Mouse (Mus musculus): ENCODE data around the gene B3gnt3. TPM values are rescaled to one million over a fixed set of nuclear protein-coding genes. Genes with fewer than 3 reads are reported as not detected.

Gene B3gnt3
- polyA plus RNA-seq, 1 experiment from 2014 or later, result 3.3 TPM

GRCm38 (mm10) chr8:71665331-71666130 lies 36.1 kb downstream of the B3gnt3 start:
- Histone ChIP-seq H3K4me3 (ENCODE audit: low read length) (peak overlapping the region; percentile 33), H3K9ac (replicated peaks; ENCODE audit: low read length) (no peak overlapping the region), H3K4me1 (ENCODE audit: insufficient read depth, low read length) (peaks cover 35% of the 10 kb centered on the region), H3K36me3 (ENCODE audit: insufficient read depth, low read length) (no peaks in the 10 kb centered on the region), H3K4me2 (replicated peaks; ENCODE audit: low read depth, low read length) (peak overlapping the region; percentile 43), H3K9me3 (ENCODE audit: low read length) (no peaks in the 10 kb centered on the region), H3K27me3 (ENCODE audit: insufficient read depth, low read length) (peaks cover 32% of the 10 kb centered on the region), H3K27ac (ENCODE audit: low read length) (no peak overlapping the region)
- peak; percentile 71 for ATAC-seq (ENCODE audit: low FRiP score, low TSS enrichment)
- WGBS, result 4% methylated on average over 22 of the region's 22 CpGs

GRCm38 (mm10) chr8:71660325-71661120 lies 41.1 kb downstream of the B3gnt3 start:
- Histone ChIP-seq H3K4me1 (ENCODE audit: insufficient read depth, low read length) (peaks cover 7% of the 10 kb centered on the region), H3K4me3 (ENCODE audit: low read length) (no peak overlapping the region), H3K27me3 (ENCODE audit: insufficient read depth, low read length) (peaks cover 53% of the 10 kb centered on the region), H3K27ac (ENCODE audit: low read length) (no peak overlapping the region), H3K36me3 (ENCODE audit: insufficient read depth, low read length) (no peaks in the 10 kb centered on the region), H3K9ac (replicated peaks; ENCODE audit: low read length) (no peak overlapping the region), H3K4me2 (replicated peaks; ENCODE audit: low read depth, low read length) (no peak overlapping the region), H3K9me3 (ENCODE audit: low read length) (no peaks in the 10 kb centered on the region)
- 7% methylated on average over 36 of the region's 36 CpGs for WGBS
- ATAC-seq (ENCODE audit: low FRiP score, low TSS enrichment), result peak; percentile 42

GRCm38 (mm10) chr8:71659751-71660150 lies 41.8 kb downstream of the B3gnt3 start:
- ATAC-seq (ENCODE audit: low FRiP score, low TSS enrichment), result no peak
- Histone ChIP-seq H3K4me3 (ENCODE audit: low read length) (no peak overlapping the region), H3K27me3 (ENCODE audit: insufficient read depth, low read length) (peaks cover 61% of the 10 kb centered on the region), H3K4me1 (ENCODE audit: insufficient read depth, low read length) (peaks cover under 1% of the 10 kb centered on the region), H3K36me3 (ENCODE audit: insufficient read depth, low read length) (no peaks in the 10 kb centered on the region), H3K9ac (replicated peaks; ENCODE audit: low read length) (no peak overlapping the region), H3K27ac (ENCODE audit: low read length) (no peak overlapping the region), H3K4me2 (replicated peaks; ENCODE audit: low read depth, low read length) (no peak overlapping the region), H3K9me3 (ENCODE audit: low read length) (no peaks in the 10 kb centered on the region)
- WGBS, result 53% methylated on average over 1 of the region's 1 CpGs

DNA sequence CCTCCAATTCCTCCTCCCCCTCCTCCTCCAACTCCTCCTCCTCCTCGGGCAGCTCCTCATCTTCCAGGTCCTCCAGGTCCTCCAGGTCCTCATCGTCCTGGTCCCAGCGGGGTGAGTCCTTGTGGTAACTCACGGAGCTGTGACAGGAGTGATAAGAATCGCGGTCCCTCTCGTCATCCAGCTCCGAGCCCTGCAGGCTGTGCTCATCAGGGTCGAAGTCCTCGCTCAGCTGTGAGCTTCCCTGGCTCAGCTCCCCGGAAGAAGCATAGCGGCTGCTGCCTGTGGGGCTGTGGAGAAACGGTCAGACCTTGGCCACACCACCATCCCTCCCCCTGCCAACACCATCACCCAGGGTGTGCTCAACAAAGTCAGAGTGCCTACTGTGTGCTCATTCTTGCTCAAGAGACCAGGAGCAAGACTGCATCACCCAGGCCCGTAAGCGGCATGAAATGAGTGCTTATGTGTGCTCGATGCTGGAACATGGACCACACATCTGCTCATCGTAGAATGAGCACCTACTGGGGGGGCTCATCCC lies 43.0 kb downstream of the B3gnt3 start:
- no peak overlapping the region for H3K9ac ChIP-seq (replicated peaks; ENCODE audit: low read length)
- H3K9me3 ChIP-seq (ENCODE audit: low read length), result no peaks in the 10 kb centered on the region
- H3K27ac ChIP-seq (ENCODE audit: low read length), result no peak overlapping the region
- peaks cover 72% of the 10 kb centered on the region for H3K27me3 ChIP-seq (ENCODE audit: insufficient read depth, low read length)
- WGBS, result 27% methylated on average over 17 of the region's 17 CpGs
- no peak overlapping the region for H3K4me3 ChIP-seq (ENCODE audit: low read length)
- ATAC-seq (ENCODE audit: low FRiP score, low TSS enrichment), result no peak
- H3K4me1 ChIP-seq (ENCODE audit: insufficient read depth, low read length), result peaks cover 5% of the 10 kb centered on the region
- H3K36me3 ChIP-seq (ENCODE audit: insufficient read depth, low read length), result no peaks in the 10 kb centered on the region
- no peak overlapping the region for H3K4me2 ChIP-seq (replicated peaks; ENCODE audit: low read depth, low read length)

GRCm38 (mm10) chr8:71657816-71658215 lies 43.8 kb downstream of the B3gnt3 start:
- H3K36me3 ChIP-seq (ENCODE audit: insufficient read depth, low read length), result no peaks in the 10 kb centered on the region
- H3K4me1 ChIP-seq (ENCODE audit: insufficient read depth, low read length), result peaks cover 5% of the 10 kb centered on the region
- H3K4me3 ChIP-seq (ENCODE audit: low read length), result no peak overlapping the region
- no peak for ATAC-seq (ENCODE audit: low FRiP score, low TSS enrichment)
- peaks cover 69% of the 10 kb centered on the region for H3K27me3 ChIP-seq (ENCODE audit: insufficient read depth, low read length)
- WGBS, result 25% methylated on average over 9 of the region's 9 CpGs
- H3K4me2 ChIP-seq (replicated peaks; ENCODE audit: low read depth, low read length), result 0 out of 2 replicates have a peak overlapping the region, but pooled peaks have one; percentile 12
- H3K9me3 ChIP-seq (ENCODE audit: low read length), result no peaks in the 10 kb centered on the region
- no peak overlapping the region for H3K9ac ChIP-seq (replicated peaks; ENCODE audit: low read length)
- H3K27ac ChIP-seq (ENCODE audit: low read length), result no peak overlapping the region

DNA sequence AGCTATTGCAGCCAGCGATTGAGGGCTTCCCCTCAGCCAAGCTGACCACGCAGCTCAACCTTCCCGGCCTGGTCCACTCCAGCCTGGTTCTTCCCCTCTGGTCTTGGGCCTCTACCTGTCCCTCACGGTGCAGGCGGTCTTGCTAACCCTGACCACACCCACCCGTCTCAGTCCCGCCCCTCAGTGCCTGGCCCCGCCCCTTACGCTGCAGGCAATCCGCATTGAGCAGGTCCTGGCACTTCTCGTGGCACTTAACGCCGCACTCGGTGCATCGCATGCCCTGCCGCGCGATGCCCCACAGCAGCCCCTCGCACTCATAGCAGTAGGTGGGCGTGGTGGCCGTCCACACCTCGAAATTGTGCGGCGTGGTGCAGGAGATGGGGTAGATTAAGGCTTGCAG lies 47.0 kb downstream of the B3gnt3 start:
- ATAC-seq (ENCODE audit: low FRiP score, low TSS enrichment), result peak; percentile 71; the same call in 1 of the 2 replicates
- Histone ChIP-seq H3K9ac (replicated peaks; ENCODE audit: low read length) (peak overlapping the region; percentile 36; the same call in 1 of the 2 replicates), H3K4me2 (replicated peaks; ENCODE audit: low read depth, low read length) (peak overlapping the region; percentile 45), H3K4me1 (ENCODE audit: insufficient read depth, low read length) (peaks cover 5% of the 10 kb centered on the region), H3K4me3 (ENCODE audit: low read length) (peak overlapping the region; percentile 31), H3K9me3 (ENCODE audit: low read length) (no peaks in the 10 kb centered on the region), H3K36me3 (ENCODE audit: insufficient read depth, low read length) (no peaks in the 10 kb centered on the region), H3K27ac (ENCODE audit: low read length) (no peak overlapping the region), H3K27me3 (ENCODE audit: insufficient read depth, low read length) (peaks cover 50% of the 10 kb centered on the region)
- under 1% methylated on average over 24 of the region's 24 CpGs for WGBS

DNA sequence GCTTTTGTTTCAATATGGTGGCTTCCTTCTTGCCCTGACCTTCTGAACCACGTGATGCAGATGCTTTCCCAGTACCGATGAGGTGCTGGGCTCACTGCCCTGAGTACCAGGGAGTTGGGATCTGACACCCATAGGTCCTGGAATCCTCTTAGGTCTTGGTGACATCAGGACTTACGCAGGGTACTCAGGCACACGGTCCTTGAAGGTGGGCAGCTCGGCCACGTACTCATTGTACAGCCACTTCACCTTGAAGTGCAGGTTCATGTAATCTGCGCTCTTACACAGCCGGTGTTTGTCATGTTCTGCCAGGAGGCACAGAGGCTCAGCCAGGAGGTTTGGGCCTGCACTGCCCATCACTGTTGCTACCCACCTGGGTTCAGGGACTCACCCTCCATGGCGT lies 56.1 kb downstream of the B3gnt3 start:
- H3K4me1 ChIP-seq (ENCODE audit: insufficient read depth, low read length), result no peaks in the 10 kb centered on the region; the same call in 1 of the 2 replicates
- no peaks in the 10 kb centered on the region for H3K27me3 ChIP-seq (ENCODE audit: insufficient read depth, low read length)
- WGBS, result 79% methylated on average over 9 of the region's 9 CpGs
- no peaks in the 10 kb centered on the region for H3K36me3 ChIP-seq (ENCODE audit: insufficient read depth, low read length)
- ATAC-seq (ENCODE audit: low FRiP score, low TSS enrichment), result no peak
- no peak overlapping the region for H3K27ac ChIP-seq (ENCODE audit: low read length)
- H3K4me2 ChIP-seq (replicated peaks; ENCODE audit: low read depth, low read length), result no peak overlapping the region
- H3K4me3 ChIP-seq (ENCODE audit: low read length), result no peak overlapping the region
- H3K9me3 ChIP-seq (ENCODE audit: low read length), result no peaks in the 10 kb centered on the region
- no peak overlapping the region for H3K9ac ChIP-seq (replicated peaks; ENCODE audit: low read length)

Other genes with a start within 250 kb of the B3gnt3 start
- gene Abhd8, start 238.1 kb downstream of the B3gnt3 start, polyA plus RNA-seq (2015; fragmentation: Nextera tagmentation; extraction: Ambion mirVana), result 41.9 and 46.6 TPM in 2 replicates
- gene Mrpl34, start 236.8 kb downstream of the B3gnt3 start, polyA plus RNA-seq (2015; fragmentation: Nextera tagmentation; extraction: Ambion mirVana), result 170 and 178 TPM in 2 replicates
- gene Dda1, start 232.6 kb downstream of the B3gnt3 start, polyA plus RNA-seq (2015; fragmentation: Nextera tagmentation; extraction: Ambion mirVana), result 110 and 115 TPM in 2 replicates
- 0.81 and 1.0 TPM in 2 replicates for gene Ano8, start 215.8 kb downstream of the B3gnt3 start, polyA plus RNA-seq (2015; fragmentation: Nextera tagmentation; extraction: Ambion mirVana)
- 22.2 and 22.5 TPM in 2 replicates for gene Gtpbp3, start 213.7 kb downstream of the B3gnt3 start, polyA plus RNA-seq (2015; fragmentation: Nextera tagmentation; extraction: Ambion mirVana)
- 165 TPM in 2 replicates for gene Plvap, start 190.0 kb downstream of the B3gnt3 start, polyA plus RNA-seq (2015; fragmentation: Nextera tagmentation; extraction: Ambion mirVana)
- gene Ccdc194, start 176.1 kb downstream of the B3gnt3 start, polyA plus RNA-seq (2015; fragmentation: Nextera tagmentation; extraction: Ambion mirVana), result 0.15 and 0.61 TPM in 2 replicates
- 53.6 and 55.6 TPM in 2 replicates for gene Bst2, start 164.3 kb downstream of the B3gnt3 start, polyA plus RNA-seq (2015; fragmentation: Nextera tagmentation; extraction: Ambion mirVana)
- 114 and 118 TPM in 2 replicates for gene Mvb12a, start 158.9 kb downstream of the B3gnt3 start, polyA plus RNA-seq (2015; fragmentation: Nextera tagmentation; extraction: Ambion mirVana)
- gene Tmem221, start 142.9 kb downstream of the B3gnt3 start, polyA plus RNA-seq (2015; fragmentation: Nextera tagmentation; extraction: Ambion mirVana), result 16.3 and 16.7 TPM in 2 replicates
- 0.24 and 0.31 TPM in 2 replicates for gene Nxnl1, start 135.2 kb downstream of the B3gnt3 start, polyA plus RNA-seq (2015; fragmentation: Nextera tagmentation; extraction: Ambion mirVana)
- 49.8 and 56.2 TPM in 2 replicates for gene Slc27a1, start 132.9 kb downstream of the B3gnt3 start, polyA plus RNA-seq (2015; fragmentation: Nextera tagmentation; extraction: Ambion mirVana)
- gene Pgls, start 109.6 kb downstream of the B3gnt3 start, polyA plus RNA-seq (2015; fragmentation: Nextera tagmentation; extraction: Ambion mirVana), result 244 and 252 TPM in 2 replicates
- 4.6 and 5.3 TPM in 2 replicates for gene Fam129c, start 104.1 kb downstream of the B3gnt3 start, polyA plus RNA-seq (2015; fragmentation: Nextera tagmentation; extraction: Ambion mirVana)
- 77.6 and 78.5 TPM in 2 replicates for gene Colgalt1, start 90.8 kb downstream of the B3gnt3 start, polyA plus RNA-seq (2015; fragmentation: Nextera tagmentation; extraction: Ambion mirVana)
- 0.55 and 0.94 TPM in 2 replicates for gene Unc13a, start 30.0 kb downstream of the B3gnt3 start, polyA plus RNA-seq (2015; fragmentation: Nextera tagmentation; extraction: Ambion mirVana)
- 6.6 and 7.5 TPM in 2 replicates for gene Jak3, start 25.5 kb downstream of the B3gnt3 start, polyA plus RNA-seq (2015; fragmentation: Nextera tagmentation; extraction: Ambion mirVana)
- 1.3 and 7.7 TPM in 2 replicates for gene Insl3, start 12.6 kb downstream of the B3gnt3 start, polyA plus RNA-seq (2015; fragmentation: Nextera tagmentation; extraction: Ambion mirVana)
- gene Fcho1, start 23.9 kb upstream of the B3gnt3 start, polyA plus RNA-seq (2015; fragmentation: Nextera tagmentation; extraction: Ambion mirVana), result 8.6 and 8.7 TPM in 2 replicates
- gene Zfp709, start 180.2 kb upstream of the B3gnt3 start, polyA plus RNA-seq (2015; fragmentation: Nextera tagmentation; extraction: Ambion mirVana), result 6.4 and 6.5 TPM in 2 replicates
- gene Zfp882, start 206.8 kb upstream of the B3gnt3 start, polyA plus RNA-seq (2015; fragmentation: Nextera tagmentation; extraction: Ambion mirVana), result 6.4 and 6.6 TPM in 2 replicates
- 25.7 and 29.1 TPM in 2 replicates for gene Zfp617, start 206.8 kb upstream of the B3gnt3 start, polyA plus RNA-seq (2015; fragmentation: Nextera tagmentation; extraction: Ambion mirVana)
- gene Zfp961, start 249.2 kb upstream of the B3gnt3 start, polyA plus RNA-seq (2015; fragmentation: Nextera tagmentation; extraction: Ambion mirVana), result 26.7 and 30.8 TPM in 2 replicates

All from kidney, embryonic 16.5 days (tissue).